Comparison of ENCODE assay signal across 11 mouse cellular contexts in the genomic region with DNA sequence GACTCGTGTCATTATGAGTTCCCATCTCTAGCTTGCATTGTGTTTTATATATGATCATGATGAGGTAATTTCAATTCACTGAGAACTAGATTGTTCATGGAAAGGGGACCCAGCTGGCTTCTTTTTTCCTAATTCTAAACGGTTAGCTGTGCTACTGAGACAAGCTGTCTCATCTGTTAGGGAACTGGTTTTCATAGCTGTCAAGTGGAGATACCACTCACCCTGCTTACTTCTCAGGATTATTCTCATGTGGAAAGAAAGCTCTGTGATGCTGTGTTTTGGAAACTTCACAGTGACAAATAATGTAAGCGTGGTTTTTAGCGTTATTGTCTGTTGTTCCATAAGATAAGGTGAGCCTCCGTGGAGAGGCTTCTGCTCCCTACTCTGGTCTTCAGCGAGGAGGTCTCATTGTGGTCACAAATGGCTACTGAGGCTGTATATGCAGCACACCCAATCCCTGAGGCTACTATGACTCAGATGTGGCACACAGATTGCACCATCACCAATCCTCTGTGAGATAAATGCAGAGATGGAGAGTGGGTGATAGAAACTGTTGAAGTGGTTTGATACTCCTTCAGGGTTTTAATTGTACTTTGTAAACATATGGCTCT.
DNase-seq lines count a peak whose midpoint lies in the region; ATAC-seq and TF ChIP-seq lines count a peak whose summit lies in the region.
"Had no signal": no experiment of that assay in that cellular context is flagged by ENCODE, and none has a peak within 500 bp of the region (broad histone marks: within the 10 kb centered on the region; RNA-seq: fewer than 3 reads in every experiment).

No protein-coding gene starts in this region.

- TF ChIP-seq CTCF in forebrain, postnatal 0 days (IDR thresholded peaks at IDR 0.05; ENCODE audit: low read depth), result no peak

- peaks cover 28% of the 10 kb centered on the region for H3K4me1 ChIP-seq in forebrain, embryonic 14.5 days (ENCODE audit: control insufficient read depth, insufficient read depth, low read length)
- H3K4me1 ChIP-seq in forebrain, postnatal 0 days (ENCODE audit: insufficient read depth), result no peaks in the 10 kb centered on the region
- H3K4me1 ChIP-seq in midbrain, embryonic 13.5 days (replicated peaks), result peaks cover 81% of the 10 kb centered on the region
- H3K4me1 ChIP-seq in midbrain, embryonic 14.5 days (ENCODE audit: control insufficient read depth, insufficient read depth, low read length), result peaks cover 29% of the 10 kb centered on the region
- peaks cover 31% of the 10 kb centered on the region for H3K4me1 ChIP-seq in hindbrain, embryonic 16.5 days (ENCODE audit: control insufficient read depth, insufficient read depth, low read depth, low read length)
- peaks cover 32% of the 10 kb centered on the region; the same call in 1 of the 2 replicates for H3K4me1 ChIP-seq in neural tube, embryonic 14.5 days (ENCODE audit: control insufficient read depth, insufficient read depth, low read length)

- H3K4me3 ChIP-seq in forebrain, embryonic 14.5 days (ENCODE audit: low read depth, low read length), result no peak overlapping the region
- H3K4me3 ChIP-seq in forebrain, postnatal 0 days (ENCODE audit: low read depth, low read length), result no peak overlapping the region
- no peak overlapping the region for H3K4me3 ChIP-seq in midbrain, embryonic 13.5 days (replicated peaks)
- no peak overlapping the region for H3K4me3 ChIP-seq in midbrain, embryonic 14.5 days (replicated peaks; ENCODE audit: low read depth, low read length)
- H3K4me3 ChIP-seq in hindbrain, embryonic 16.5 days (ENCODE audit: low read length), result no peak overlapping the region
- H3K4me3 ChIP-seq in neural tube, embryonic 14.5 days (ENCODE audit: low read depth, low read length), result no peak overlapping the region
- H3K4me3 ChIP-seq: heart, embryonic 12.5 days; lung, embryonic 15.5 days had no signal

- no peak overlapping the region for H3K4me2 ChIP-seq in forebrain, embryonic 14.5 days (ENCODE audit: low read length)
- H3K4me2 ChIP-seq in forebrain, postnatal 0 days (ENCODE audit: low read depth), result no peak overlapping the region
- H3K4me2 ChIP-seq in midbrain, embryonic 13.5 days (replicated peaks), result no peak overlapping the region
- no peak overlapping the region for H3K4me2 ChIP-seq in midbrain, embryonic 14.5 days (ENCODE audit: low read length)
- H3K4me2 ChIP-seq in hindbrain, embryonic 16.5 days (ENCODE audit: low read length), result no peak overlapping the region
- no peak overlapping the region for H3K4me2 ChIP-seq in neural tube, embryonic 14.5 days (ENCODE audit: low read depth, low read length)
- H3K4me2 ChIP-seq: heart, embryonic 12.5 days; lung, embryonic 15.5 days had no signal

- no peaks in the 10 kb centered on the region for H3K9me3 ChIP-seq in forebrain, embryonic 14.5 days (replicated peaks; ENCODE audit: control insufficient read depth, low read length)
- H3K9me3 ChIP-seq in forebrain, postnatal 0 days (ENCODE audit: low read length), result no peaks in the 10 kb centered on the region
- H3K9me3 ChIP-seq in midbrain, embryonic 13.5 days, result no peaks in the 10 kb centered on the region
- H3K9me3 ChIP-seq in midbrain, embryonic 14.5 days (ENCODE audit: control insufficient read depth, low read length), result no peaks in the 10 kb centered on the region
- H3K9me3 ChIP-seq in hindbrain, embryonic 16.5 days (ENCODE audit: control insufficient read depth, low read length), result no peaks in the 10 kb centered on the region
- H3K9me3 ChIP-seq in neural tube, embryonic 14.5 days (ENCODE audit: control insufficient read depth, low read length), result no peaks in the 10 kb centered on the region
- H3K9me3 ChIP-seq: heart, embryonic 12.5 days; lung, embryonic 15.5 days had no signal

- peak overlapping the region; percentile 39; the same call in 1 of the 2 replicates for H3K27ac ChIP-seq in forebrain, embryonic 14.5 days (ENCODE audit: low read depth, low read length)
- H3K27ac ChIP-seq in forebrain, postnatal 0 days (ENCODE audit: low read depth, low read length), result no peak overlapping the region
- peak overlapping the region; percentile 58; the same call in 1 of the 2 replicates for H3K27ac ChIP-seq in midbrain, embryonic 13.5 days
- no peak overlapping the region for H3K27ac ChIP-seq in midbrain, embryonic 14.5 days (replicated peaks; ENCODE audit: low read depth, low read length)
- peak overlapping the region; percentile 27 for H3K27ac ChIP-seq in hindbrain, embryonic 16.5 days (ENCODE audit: low read depth, low read length)
- H3K27ac ChIP-seq in neural tube, embryonic 14.5 days (ENCODE audit: low read depth, low read length), result peak overlapping the region; percentile 44; the same call in 1 of the 2 replicates
- H3K27ac ChIP-seq: lung, embryonic 15.5 days had no signal

- no peak for DNase-seq in forebrain, embryonic 14.5 days (ENCODE audit: low spot score)
- no peak for DNase-seq in forebrain, postnatal 0 days
- DNase-seq in midbrain, embryonic 14.5 days, result no peak
- no peak for DNase-seq in c-Kit-positive CD71-positive TER-119-positive erythroid progenitor cells, embryonic 14.5 days (ENCODE audit: low spot score)
- no peak for DNase-seq in spleen, adult 18-20 months
- DNase-seq: thymus, postnatal 14 days had no signal

- no peak; the same call in 1 of the 2 replicates for ATAC-seq in forebrain, embryonic 14.5 days
- ATAC-seq in forebrain, postnatal 0 days, result no peak
- ATAC-seq in midbrain, embryonic 13.5 days, result no peak; the same call in 1 of the 2 replicates
- no peak for ATAC-seq in midbrain, embryonic 14.5 days (ENCODE audit: low FRiP score, low TSS enrichment)
- no peak for ATAC-seq in hindbrain, embryonic 16.5 days
- no peak for ATAC-seq in neural tube, embryonic 14.5 days (ENCODE audit: low read depth)

- H3K9ac ChIP-seq in forebrain, embryonic 14.5 days (ENCODE audit: low read length), result no peak overlapping the region
- no peak overlapping the region for H3K9ac ChIP-seq in forebrain, postnatal 0 days
- no peak overlapping the region for H3K9ac ChIP-seq in midbrain, embryonic 13.5 days (replicated peaks)
- H3K9ac ChIP-seq in midbrain, embryonic 14.5 days (replicated peaks; ENCODE audit: low read length), result no peak overlapping the region
- H3K9ac ChIP-seq in hindbrain, embryonic 16.5 days (ENCODE audit: low read depth, low read length), result no peak overlapping the region
- no peak overlapping the region for H3K9ac ChIP-seq in neural tube, embryonic 14.5 days (replicated peaks; ENCODE audit: low read depth, low read length)
- H3K9ac ChIP-seq: heart, embryonic 12.5 days; lung, embryonic 15.5 days had no signal

- H3K36me3 ChIP-seq in forebrain, embryonic 14.5 days (ENCODE audit: control insufficient read depth, insufficient read depth, low read length), result no peaks in the 10 kb centered on the region
- H3K36me3 ChIP-seq in forebrain, postnatal 0 days (ENCODE audit: insufficient read depth), result no peaks in the 10 kb centered on the region
- H3K36me3 ChIP-seq in midbrain, embryonic 13.5 days, result no peaks in the 10 kb centered on the region
- no peaks in the 10 kb centered on the region for H3K36me3 ChIP-seq in midbrain, embryonic 14.5 days (ENCODE audit: control insufficient read depth, insufficient read depth, low read length)
- no peaks in the 10 kb centered on the region for H3K36me3 ChIP-seq in hindbrain, embryonic 16.5 days (ENCODE audit: control insufficient read depth, insufficient read depth, low read length)
- no peaks in the 10 kb centered on the region for H3K36me3 ChIP-seq in neural tube, embryonic 14.5 days (ENCODE audit: control insufficient read depth, insufficient read depth, low read length)
- H3K36me3 ChIP-seq: heart, embryonic 12.5 days; lung, embryonic 15.5 days had no signal

- 71% methylated on average over 6 of the region's 6 CpGs for WGBS in forebrain, embryonic 14.5 days
- 59% methylated on average over 6 of the region's 6 CpGs for WGBS in forebrain, postnatal 0 days
- 70% methylated on average over 6 of the region's 6 CpGs for WGBS in midbrain, embryonic 13.5 days
- WGBS in midbrain, embryonic 14.5 days, result 63% methylated on average over 6 of the region's 6 CpGs
- 60% methylated on average over 6 of the region's 6 CpGs for WGBS in hindbrain, embryonic 16.5 days
- 60% methylated on average over 6 of the region's 6 CpGs for WGBS in neural tube, embryonic 14.5 days

- H3K27me3 ChIP-seq in forebrain, embryonic 14.5 days (replicated peaks; ENCODE audit: control insufficient read depth, insufficient read depth, low read length), result no peaks in the 10 kb centered on the region
- no peaks in the 10 kb centered on the region for H3K27me3 ChIP-seq in forebrain, postnatal 0 days (ENCODE audit: insufficient read depth, low read length)
- H3K27me3 ChIP-seq in midbrain, embryonic 13.5 days, result no peaks in the 10 kb centered on the region
- H3K27me3 ChIP-seq in midbrain, embryonic 14.5 days (ENCODE audit: control insufficient read depth, insufficient read depth, low read length), result no peaks in the 10 kb centered on the region
- H3K27me3 ChIP-seq in hindbrain, embryonic 16.5 days (replicated peaks; ENCODE audit: control insufficient read depth, insufficient read depth, low read length), result no peaks in the 10 kb centered on the region
- H3K27me3 ChIP-seq in neural tube, embryonic 14.5 days (ENCODE audit: control insufficient read depth, insufficient read depth, low read length), result no peaks in the 10 kb centered on the region
- H3K27me3 ChIP-seq: heart, embryonic 12.5 days; lung, embryonic 15.5 days had no signal

Comparison
In these comparisons a context has a peak if more than half of its experiments do, and no peak if none do; other contexts are left out.
1. H3K27ac ChIP-seq: peak in forebrain, embryonic 14.5 days (single experiment), midbrain, embryonic 13.5 days (single experiment), hindbrain, embryonic 16.5 days (single experiment) and neural tube, embryonic 14.5 days (single experiment); none in forebrain, postnatal 0 days (single experiment) and midbrain, embryonic 14.5 days (single experiment).